Mouse (Mus musculus) lung, embryonic 16.5 days (tissue): ENCODE measurements around the gene Dpep1. TPM values are rescaled to one million over a fixed set of nuclear protein-coding genes. Genes with fewer than 3 reads are reported as not detected.
"Not testable (repeated sequence)": the region's sequence is repeated elsewhere in the genome, so short reads cannot be mapped to it uniquely, and the experiment has no call there.

ENCODE experiments used
- ATAC-seq: fragments of 200-750 bp; cut with Nextera tagmentation; 2 replicates; pipeline ENCODE4 v1.8.0; 2017; ENCODE audit warnings: low read depth, mild to moderate bottlenecking, moderate library complexity
- H3K27ac ChIP-seq: fragments of 300-500 bp; sonication (generic); 2 replicates; pipeline ENCODE4 v1.5.1; 2014; ENCODE audit warnings: mild to moderate bottlenecking, control low read depth, low read length
- H3K27me3 ChIP-seq: fragments of 300-500 bp; sonication (generic); 2 replicates; pipeline ENCODE4 v1.6.1; 2014; ENCODE audit warnings: low read depth, low read length, mixed read lengths; ENCODE audit not compliant: control insufficient read depth, insufficient read depth
- H3K36me3 ChIP-seq: fragments of 300-500 bp; sonication (generic); 2 replicates; pipeline ENCODE4 v1.6.1; 2014; ENCODE audit warnings: low read length; ENCODE audit not compliant: control insufficient read depth, insufficient read depth
- H3K4me1 ChIP-seq: fragments of 300-500 bp; sonication (generic); replicated peaks from 2 replicates; pipeline ENCODE4 v1.6.1; 2014; ENCODE audit warnings: low read length, mixed read lengths; ENCODE audit not compliant: control insufficient read depth, insufficient read depth
- H3K4me2 ChIP-seq: fragments of 300-500 bp; sonication (generic); 2 replicates; pipeline ENCODE4 v1.6.1; 2014; ENCODE audit warnings: low read depth, low read length, control low read depth
- H3K4me3 ChIP-seq: fragments of 300-500 bp; sonication (generic); 2 replicates; pipeline ENCODE4 v1.5.1; 2014; ENCODE audit warnings: mild to moderate bottlenecking, low read length, control low read depth
- H3K9ac ChIP-seq: fragments of 300-500 bp; sonication (generic); 2 replicates; pipeline ENCODE4 v1.6.1; 2014; ENCODE audit warnings: low read length, control low read depth
- H3K9me3 ChIP-seq: fragments of 300-500 bp; sonication (generic); 2 replicates; pipeline ENCODE4 v1.6.1; 2016; ENCODE audit warnings: low read length; ENCODE audit not compliant: control insufficient read depth
- WGBS: fragments of 180-500 bp; shearing (Covaris S2); extraction: QIAGEN DNeasy Blood & Tissue Kit; methylation state at CpG from one replicate; pipeline ENCODE4 v1.1.7; 2014; 5-methylcytosine and 5-hydroxymethylcytosine counted together
- polyA plus RNA-seq: library from polyadenylated mRNA; unstranded; fragments of >200 nt; fragmentation: Nextera tagmentation; extraction: Ambion mirVana; gene quantifications from 2 replicates; pipeline ENCODE4 v1.2.1, GENCODE M21; 2015

Gene Dpep1
- polyA plus RNA-seq, 1 experiment from 2014 or later: 15.4 TPM

GRCm38 (mm10) chr8:123156070-123156773, 29.8 kb upstream of the Dpep1 start:
- Histone ChIP-seq H3K4me2 (no peak overlapping the region), H3K27ac (no peak overlapping the region), H3K4me3 (no peak overlapping the region), H3K4me1 (peaks cover 17% of the 10 kb centered on the region; the same call in 1 of the 2 replicates), H3K36me3 (no peaks in the 10 kb centered on the region), H3K9ac (peak overlapping the region; percentile 23), H3K27me3 (no peaks in the 10 kb centered on the region), H3K9me3 (no peaks in the 10 kb centered on the region)
- 66% methylated on average over 9 of the region's 9 CpGs for WGBS
- ATAC-seq: peak; percentile 17; the same call in 1 of the 2 replicates

- WGBS: 17% methylated on average over 13 of the region's 13 CpGs
- peak; percentile 71 for ATAC-seq
- no peaks in the 10 kb centered on the region for H3K27me3 ChIP-seq
- peak within 1 kb of the TSS; percentile 47 for H3K4me2 ChIP-seq
- H3K4me3 ChIP-seq: peak within 1 kb of the TSS; percentile 34
- H3K9me3 ChIP-seq: no peaks in the 10 kb centered on the region
- H3K4me1 ChIP-seq: peaks cover 16% of the 10 kb centered on the region; the same call in 1 of the 2 replicates
- H3K9ac ChIP-seq: peak within 1 kb of the TSS; percentile 50
- H3K36me3 ChIP-seq: no peaks in the 10 kb centered on the region
- no peak within 1 kb of the TSS for H3K27ac ChIP-seq
Measured at GRCm38 (mm10) chr8:123157888-123158465, 28.1 kb upstream of the Dpep1 start, which contains the start of gene Sult5a1. TSS of gene Sult5a1 (minus strand) at chr8:123158315.

GRCm38 (mm10) chr8:123181391-123181790, 4.7 kb upstream of the Dpep1 start:
- no peaks in the 10 kb centered on the region for H3K36me3 ChIP-seq
- H3K27me3 ChIP-seq: no peaks in the 10 kb centered on the region
- peaks cover 12% of the 10 kb centered on the region for H3K4me1 ChIP-seq
- ATAC-seq: no peak
- no peak overlapping the region for H3K9ac ChIP-seq
- peaks cover 3% of the 10 kb centered on the region; the same call in 1 of the 2 replicates for H3K9me3 ChIP-seq
- H3K27ac ChIP-seq: no peak overlapping the region
- 46% methylated on average over 3 of the region's 3 CpGs for WGBS
- no peak overlapping the region for H3K4me3 ChIP-seq
- no peak overlapping the region for H3K4me2 ChIP-seq

GRCm38 (mm10) chr8:123188006-123188405, 2.0 kb downstream of the Dpep1 start:
- no peak overlapping the region for H3K4me3 ChIP-seq

GRCm38 (mm10) chr8:123188841-123189240, 2.8 kb downstream of the Dpep1 start:
- Histone ChIP-seq H3K9ac (no peak overlapping the region), H3K36me3 (no peaks in the 10 kb centered on the region), H3K4me1 (peaks cover 26% of the 10 kb centered on the region), H3K4me3 (no peak overlapping the region), H3K27ac (no peak overlapping the region; the same call in 1 of the 2 replicates), H3K9me3 (no peaks in the 10 kb centered on the region), H3K27me3 (no peaks in the 10 kb centered on the region), H3K4me2 (no peak overlapping the region)
- no peak for ATAC-seq
- 57% methylated on average over 7 of the region's 7 CpGs for WGBS

More at GRCm38 (mm10) chr8:123188006-123188405, 2.0 kb downstream of the Dpep1 start:
- Histone ChIP-seq H3K27me3 (no peaks in the 10 kb centered on the region), H3K9ac (no peak overlapping the region), H3K36me3 (no peaks in the 10 kb centered on the region), H3K27ac (no peak overlapping the region), H3K9me3 (no peaks in the 10 kb centered on the region), H3K4me1 (peaks cover 26% of the 10 kb centered on the region), H3K4me2 (no peak overlapping the region)
- WGBS: 75% methylated on average over 2 of the region's 2 CpGs
- ATAC-seq: no peak

- Histone ChIP-seq H3K36me3 (no peaks in the 10 kb centered on the region), H3K27ac (no peak overlapping the region), H3K4me2 (peak overlapping the region; percentile 32; the same call in 1 of the 2 replicates), H3K9me3 (no peaks in the 10 kb centered on the region), H3K9ac (0 out of 2 replicates have a peak overlapping the region, but pooled peaks have one; percentile 11), H3K27me3 (no peaks in the 10 kb centered on the region), H3K4me3 (no peak overlapping the region), H3K4me1 (peaks cover 21% of the 10 kb centered on the region)
- WGBS: 2% methylated on average over 9 of the region's 9 CpGs
- ATAC-seq: peak; percentile 61; the same call in 1 of the 2 replicates
Measured at GRCm38 (mm10) chr8:123190678-123191077, 4.6 kb downstream of the Dpep1 start.

- 50% methylated on average over 7 of the region's 8 CpGs for WGBS
Measured at GRCm38 (mm10) chr8:123191908-123192307, 5.9 kb downstream of the Dpep1 start.

GRCm38 (mm10) chr8:123193771-123194170, 7.7 kb downstream of the Dpep1 start:
- no peaks in the 10 kb centered on the region for H3K27me3 ChIP-seq
- H3K4me1 ChIP-seq: peaks cover 8% of the 10 kb centered on the region
- 87% methylated on average over 9 of the region's 9 CpGs for WGBS
- no peak overlapping the region for H3K4me2 ChIP-seq
- ATAC-seq: no peak
- H3K4me3 ChIP-seq: no peak overlapping the region
- H3K9me3 ChIP-seq: no peaks in the 10 kb centered on the region
- no peak overlapping the region for H3K27ac ChIP-seq
- no peaks in the 10 kb centered on the region for H3K36me3 ChIP-seq
- H3K9ac ChIP-seq: no peak overlapping the region

More at GRCm38 (mm10) chr8:123191908-123192307, 5.9 kb downstream of the Dpep1 start:
- Histone ChIP-seq H3K36me3 (no peaks in the 10 kb centered on the region), H3K4me2 (no peak overlapping the region), H3K27ac (no peak overlapping the region), H3K9me3 (no peaks in the 10 kb centered on the region), H3K27me3 (no peaks in the 10 kb centered on the region), H3K4me1 (peaks cover 11% of the 10 kb centered on the region), H3K9ac (no peak overlapping the region), H3K4me3 (no peak overlapping the region)
- no peak for ATAC-seq

- H3K9me3 ChIP-seq: not testable (repeated sequence)
Measured at GRCm38 (mm10) chr8:123197016-123197415, 11.0 kb downstream of the Dpep1 start.

More at GRCm38 (mm10) chr8:123197016-123197415, 11.0 kb downstream of the Dpep1 start:
- 77% methylated on average over 5 of the region's 5 CpGs for WGBS
- H3K27me3 ChIP-seq, H3K4me1 ChIP-seq, H3K36me3 ChIP-seq, H3K9ac ChIP-seq, ATAC-seq, H3K4me3 ChIP-seq, H3K4me2 ChIP-seq, H3K27ac ChIP-seq: not testable (repeated sequence)
